Mouse (Mus musculus): ENCODE data around the gene Apoe. TPM values are rescaled to one million over a fixed set of nuclear protein-coding genes. Genes with fewer than 3 reads are reported as not detected.
A peak's percentile ranks its signal among the peaks of the same experiment; 100 is the strongest.

The Apoe gene
- total RNA-seq, 2 experiments from 2014 or later, result 27.5 to 110 TPM

GRCm38 (mm10) chr7:19716822-19717221, 17.8 kb upstream of the Apoe start:
- ATAC-seq (replicated peaks; ENCODE audit: poor library complexity), result no peak

GRCm38 (mm10) chr7:19716055-19716682, 17.2 kb upstream of the Apoe start:
- peak; percentile 1; the same call in 1 of the 2 replicates for ATAC-seq (replicated peaks; ENCODE audit: poor library complexity)

- peak; percentile 81 for ATAC-seq (replicated peaks; ENCODE audit: poor library complexity)
Measured at GRCm38 (mm10) chr7:19715239-19716054, 16.5 kb upstream of the Apoe start, which contains the start of gene Tomm40. Gene Tomm40, minus strand, starts transcription at chr7:19715438.

DNA sequence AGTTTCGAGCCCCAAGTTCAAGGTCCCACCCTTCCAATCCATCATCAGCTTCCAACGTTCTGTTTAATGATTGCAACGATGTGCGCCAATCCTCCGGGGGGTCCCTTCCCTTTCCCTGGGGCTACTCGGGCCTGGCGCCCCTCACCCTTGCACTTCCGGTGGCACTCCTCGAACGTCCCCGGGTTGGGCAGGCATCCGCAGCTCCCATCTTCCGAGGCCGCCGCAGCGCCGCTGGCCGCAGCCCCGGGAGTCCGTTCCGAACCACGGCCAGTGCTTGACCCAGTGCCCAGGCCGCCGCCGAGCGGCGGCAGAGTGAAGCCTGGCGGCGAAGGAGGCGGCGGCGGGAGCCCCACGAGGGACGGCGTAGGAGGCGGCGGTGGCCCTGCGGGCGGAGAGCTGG, 15.8 kb upstream of the Apoe start:
- no peak for ATAC-seq (replicated peaks; ENCODE audit: poor library complexity)

DNA sequence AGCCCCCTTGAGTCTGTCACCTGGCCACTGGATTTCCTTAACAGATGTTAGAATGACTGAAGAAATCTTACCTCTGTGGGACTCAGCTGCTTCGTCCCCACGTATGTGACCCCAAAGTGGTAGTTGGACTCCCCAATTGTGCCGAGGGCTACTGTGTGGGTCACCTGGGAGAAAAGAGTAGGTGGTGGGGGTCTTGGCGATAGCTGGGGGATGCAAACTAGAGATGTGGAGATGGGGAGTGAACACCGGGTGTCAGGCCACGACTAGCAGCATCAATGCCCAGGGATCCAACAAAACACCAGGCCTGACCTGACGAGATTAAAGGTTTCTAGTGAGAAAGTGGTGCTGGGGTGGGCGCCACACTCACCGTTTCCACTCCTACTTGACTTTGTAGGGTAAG, 14.6 kb upstream of the Apoe start:
- no peak for ATAC-seq (replicated peaks; ENCODE audit: poor library complexity)

DNA sequence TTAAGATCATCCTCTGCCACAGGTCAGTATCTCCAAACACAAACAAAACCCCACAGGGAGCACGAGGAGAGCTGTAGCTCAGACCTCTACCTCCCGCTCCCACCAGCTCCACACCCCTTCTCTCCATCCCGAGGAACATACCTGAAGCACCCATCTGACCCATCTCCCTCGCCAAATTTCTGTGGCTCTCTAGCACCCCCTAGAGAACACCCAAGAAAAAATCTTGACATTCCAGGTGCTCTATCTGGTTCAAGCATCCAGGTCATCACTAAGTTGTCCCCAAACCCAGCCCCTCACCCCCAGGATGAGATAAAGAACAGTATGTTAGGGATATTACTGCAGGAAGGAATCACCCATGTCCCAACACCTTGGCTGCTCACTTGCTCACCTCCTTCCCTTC, 14.2 kb upstream of the Apoe start:
- ATAC-seq (replicated peaks; ENCODE audit: poor library complexity), result no peak

DNA sequence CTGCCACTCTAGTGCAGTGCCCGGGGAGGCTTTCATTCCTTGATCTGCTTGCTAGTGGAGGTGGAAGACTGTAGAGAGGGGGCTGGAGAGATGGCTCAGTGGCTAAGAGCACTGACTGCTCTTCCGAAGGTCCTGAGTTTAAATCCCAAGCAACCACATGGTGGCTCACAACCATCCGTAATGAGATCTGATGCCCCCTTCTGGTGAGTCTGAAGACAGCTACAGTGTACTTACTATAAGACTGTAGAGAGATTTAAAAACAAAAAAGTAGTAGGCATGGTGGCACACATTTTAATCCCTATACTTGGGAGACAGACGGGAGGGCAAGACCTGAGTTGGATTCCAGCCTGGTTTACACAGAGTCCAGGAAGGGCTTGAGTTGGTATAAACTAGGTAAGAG, 13.4 kb upstream of the Apoe start:
- no peak for ATAC-seq (replicated peaks; ENCODE audit: poor library complexity)

DNA sequence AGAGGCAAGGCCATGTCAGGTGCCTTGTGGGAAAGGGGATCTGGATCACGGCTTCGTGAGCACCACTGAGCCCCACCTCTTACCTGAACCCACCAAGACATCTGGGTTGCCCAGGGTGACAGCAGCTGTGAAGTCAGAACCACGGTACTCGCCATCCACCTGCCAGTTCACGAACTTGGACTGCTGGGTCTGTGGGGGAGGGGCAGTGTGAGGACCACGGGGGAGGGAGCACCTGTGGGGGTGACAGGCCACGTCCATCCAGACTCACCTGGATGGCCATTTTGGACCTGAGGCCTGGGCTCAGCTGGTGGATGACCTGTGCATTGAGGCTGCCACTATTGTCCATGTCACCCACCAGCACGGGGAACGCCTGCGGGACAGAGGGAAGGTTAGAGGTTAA, 11.7 kb upstream of the Apoe start:
- ATAC-seq (replicated peaks; ENCODE audit: poor library complexity), result no peak

GRCm38 (mm10) chr7:19705271-19705670, 6.3 kb upstream of the Apoe start:
- no peak for ATAC-seq (replicated peaks; ENCODE audit: poor library complexity)

DNA sequence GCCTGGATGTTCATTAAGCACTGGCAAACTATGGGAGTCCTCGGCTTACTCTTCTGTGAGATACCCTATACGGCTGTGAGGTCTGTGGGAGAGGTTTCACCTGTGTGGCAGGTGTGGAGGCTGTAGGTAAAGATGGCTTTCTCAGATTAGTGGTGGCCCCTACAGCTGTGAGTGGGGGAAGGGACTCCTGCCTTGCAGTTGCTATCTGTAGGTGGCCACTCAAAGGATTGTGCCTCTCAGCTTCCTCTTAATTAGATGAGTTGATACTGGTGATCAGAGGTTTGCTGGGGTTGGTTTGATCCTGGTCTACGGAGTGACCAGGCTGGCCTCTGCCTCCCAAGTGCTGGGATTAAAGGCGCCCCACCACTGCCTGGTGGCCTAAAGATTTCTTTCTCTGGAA, 5.5 kb upstream of the Apoe start:
- no peak for ATAC-seq (replicated peaks; ENCODE audit: poor library complexity)

- no peak for ATAC-seq (replicated peaks; ENCODE audit: poor library complexity)
Measured at GRCm38 (mm10) chr7:19702859-19703555, 4.0 kb upstream of the Apoe start.

DNA sequence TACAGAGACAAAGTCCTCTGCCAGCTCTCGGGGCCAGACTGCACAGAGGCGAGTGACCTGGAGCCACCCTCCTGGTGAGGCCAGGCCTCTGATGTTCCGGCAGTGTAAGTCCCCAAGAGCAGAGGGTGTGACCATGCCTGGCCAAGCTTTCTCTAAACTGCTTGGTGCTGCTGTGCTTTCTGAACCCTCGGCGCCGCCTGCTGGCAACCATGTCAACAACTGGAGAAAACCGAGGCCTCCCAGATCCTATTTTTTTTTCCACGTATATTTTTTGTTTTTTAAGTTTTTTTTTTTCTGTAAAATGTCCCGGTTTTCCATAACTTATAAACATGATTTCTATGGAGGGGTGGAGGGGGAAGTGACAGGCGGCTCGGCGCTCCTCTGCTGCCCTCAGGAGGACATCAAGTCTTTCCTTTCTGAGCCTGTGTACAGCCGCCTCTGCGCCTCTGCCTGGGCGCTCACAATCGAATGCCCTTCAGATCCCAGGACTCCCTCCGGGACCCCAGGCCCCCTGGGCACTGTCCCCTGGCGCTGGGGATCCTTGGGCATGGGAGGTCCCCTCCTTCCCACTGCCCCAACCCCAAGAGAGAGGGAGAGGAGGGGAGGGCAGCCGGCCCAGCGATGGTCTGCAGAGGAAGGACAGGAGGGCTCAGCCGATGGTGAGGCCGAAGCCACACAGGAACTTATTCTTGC, 2.2 kb upstream of the Apoe start:
- peak; percentile 43 for ATAC-seq (replicated peaks; ENCODE audit: poor library complexity)

GRCm38 (mm10) chr7:19700299-19701068, 1.5 kb upstream of the Apoe start:
- no peak for ATAC-seq (replicated peaks; ENCODE audit: poor library complexity)

GRCm38 (mm10) chr7:19699827-19700148, 800 bp upstream of the Apoe start:
- no peak for ATAC-seq (replicated peaks; ENCODE audit: poor library complexity)

DNA sequence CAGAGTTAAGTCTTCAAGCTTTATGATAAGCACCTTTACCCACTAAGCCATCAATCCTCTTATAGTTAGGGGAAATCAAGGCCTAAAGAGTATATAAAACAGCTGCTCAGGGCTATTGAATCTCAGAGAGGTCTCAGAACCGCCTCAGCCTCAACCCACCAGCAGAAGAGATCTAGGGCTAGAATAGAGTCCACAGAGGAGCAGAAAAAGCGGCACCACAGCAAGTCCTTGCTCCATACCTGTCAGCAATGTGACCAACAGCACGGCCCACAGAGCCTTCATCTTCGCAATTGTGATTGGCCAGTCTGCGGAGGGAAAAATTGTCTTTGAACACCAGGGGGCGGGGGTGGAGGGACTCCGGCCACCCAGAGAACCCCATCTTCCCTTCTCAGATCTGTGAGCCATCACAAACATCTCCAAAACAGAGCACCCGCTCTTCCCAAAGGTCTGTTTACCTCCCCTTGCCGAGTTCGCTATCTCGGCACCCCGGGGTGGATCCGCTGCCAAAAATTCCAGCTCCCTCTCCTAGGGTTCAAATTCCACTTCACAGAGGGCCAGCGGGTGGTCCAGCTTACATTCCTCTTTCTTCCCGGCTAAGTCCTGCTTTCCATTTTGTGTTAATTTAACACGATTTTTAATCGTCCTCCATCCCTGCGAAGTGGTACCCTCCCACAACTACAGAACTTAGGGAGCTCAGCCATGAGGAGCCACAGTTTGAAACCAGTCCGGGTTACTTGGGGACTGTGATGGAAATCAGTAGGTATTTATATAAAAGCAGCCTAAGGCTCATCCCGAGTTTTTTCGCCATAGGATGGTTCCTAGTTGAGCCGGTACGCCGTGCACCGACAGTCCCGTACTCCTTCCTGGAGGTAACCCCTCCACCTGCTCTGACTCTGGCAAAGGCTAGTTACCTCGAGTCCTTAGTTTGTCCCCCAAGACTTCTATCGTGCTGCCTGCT, 760 bp downstream of the Apoe start:
- peak; percentile 29 for ATAC-seq (replicated peaks; ENCODE audit: poor library complexity)

GRCm38 (mm10) chr7:19696336-19696873, 2.6 kb downstream of the Apoe start:
- no peak for ATAC-seq (replicated peaks; ENCODE audit: poor library complexity)

DNA sequence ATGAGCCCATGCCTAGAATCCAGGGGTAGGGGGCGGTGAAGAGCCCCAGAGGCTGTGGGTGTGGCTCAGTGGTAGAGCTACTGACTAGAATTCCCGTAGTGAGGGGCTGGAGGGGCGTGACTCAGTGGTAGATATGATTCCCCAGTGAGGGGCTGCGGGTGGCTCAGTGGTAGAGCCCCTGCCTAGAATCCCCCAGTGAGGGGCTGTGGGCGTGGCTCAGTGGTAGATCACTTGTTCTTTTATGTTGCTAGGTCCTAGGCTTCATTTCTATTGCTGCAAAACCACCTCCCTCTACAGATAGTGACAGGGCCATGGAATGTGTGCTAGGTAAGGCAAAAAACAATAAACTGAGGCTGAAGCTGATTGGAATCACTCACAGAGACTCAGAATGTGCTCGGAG, 3.1 kb downstream of the Apoe start:
- no peak for ATAC-seq (replicated peaks; ENCODE audit: poor library complexity)

GRCm38 (mm10) chr7:19695213-19695594, 3.8 kb downstream of the Apoe start:
- ATAC-seq (replicated peaks; ENCODE audit: poor library complexity), result 0 out of 2 replicates have a peak, but pooled peaks have one; percentile 3
